Mouse (Mus musculus): Measurements from ENCODE around the gene Tssk4. TPM values are rescaled to one million over a fixed set of nuclear protein-coding genes. Genes with fewer than 3 reads are reported as not detected.

Tssk4 gene
- total RNA-seq, 2 experiments from 2014 or later, result 2.5 TPM; not detected in 1

GRCm38 (mm10) chr14:55641291-55641690, 8.7 kb upstream of the Tssk4 start:
- no peak for ATAC-seq (replicated peaks; ENCODE audit: low FRiP score, poor library complexity, severe bottlenecking)

GRCm38 (mm10) chr14:55642679-55643059, 7.3 kb upstream of the Tssk4 start:
- no peak for ATAC-seq (replicated peaks; ENCODE audit: low FRiP score, poor library complexity, severe bottlenecking)

DNA sequence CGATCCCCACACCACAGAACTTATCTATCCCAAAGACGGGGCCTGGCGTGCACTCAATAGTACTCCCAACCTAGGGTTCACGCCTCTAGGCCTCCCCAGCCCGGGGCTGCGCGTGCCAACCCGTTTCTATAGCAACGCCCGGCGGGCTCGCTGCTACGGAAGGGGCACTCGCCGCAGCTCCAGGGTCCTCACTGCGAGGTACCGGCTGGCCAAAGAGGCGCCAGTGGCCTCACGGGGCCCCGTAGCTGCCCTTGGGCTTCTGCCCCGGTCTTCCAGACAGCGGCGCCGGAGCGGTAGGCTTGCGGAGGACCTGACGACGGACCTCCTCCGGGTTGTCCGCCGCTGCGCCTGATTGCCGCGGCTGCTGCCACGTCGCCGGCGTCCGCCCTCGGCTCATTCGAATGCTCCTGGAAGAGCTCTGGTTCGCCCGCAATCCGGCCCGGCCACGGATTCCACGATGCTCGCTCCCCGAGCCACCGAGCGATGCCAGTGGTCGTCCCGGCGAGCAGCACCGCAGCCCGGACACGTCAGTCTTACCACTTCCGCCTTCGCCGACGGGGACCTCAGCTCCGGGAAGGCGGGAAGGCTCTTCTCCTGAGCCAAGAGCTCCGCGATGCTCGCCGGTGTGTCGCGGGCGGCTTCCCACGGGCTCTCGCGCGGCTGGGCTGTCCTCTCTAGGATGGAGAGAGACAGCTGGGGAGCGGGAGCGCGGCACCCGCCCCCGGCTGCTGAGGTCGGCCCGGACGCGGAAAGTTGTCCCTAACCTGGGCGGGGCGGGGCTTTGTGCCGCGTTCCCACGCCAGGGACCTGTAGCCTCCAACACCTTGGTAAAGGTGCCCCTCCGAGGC, 6.7 kb upstream of the Tssk4 start, which contains the start of gene Tm9sf1:
Tm9sf1 (minus strand) TSS at position 747 of the 848 bp plus-strand sequence.
- ATAC-seq (replicated peaks; ENCODE audit: low FRiP score, poor library complexity, severe bottlenecking), result peak; percentile 84

GRCm38 (mm10) chr14:55644261-55644888, 5.6 kb upstream of the Tssk4 start:
- no peak for ATAC-seq (replicated peaks; ENCODE audit: low FRiP score, poor library complexity, severe bottlenecking)

DNA sequence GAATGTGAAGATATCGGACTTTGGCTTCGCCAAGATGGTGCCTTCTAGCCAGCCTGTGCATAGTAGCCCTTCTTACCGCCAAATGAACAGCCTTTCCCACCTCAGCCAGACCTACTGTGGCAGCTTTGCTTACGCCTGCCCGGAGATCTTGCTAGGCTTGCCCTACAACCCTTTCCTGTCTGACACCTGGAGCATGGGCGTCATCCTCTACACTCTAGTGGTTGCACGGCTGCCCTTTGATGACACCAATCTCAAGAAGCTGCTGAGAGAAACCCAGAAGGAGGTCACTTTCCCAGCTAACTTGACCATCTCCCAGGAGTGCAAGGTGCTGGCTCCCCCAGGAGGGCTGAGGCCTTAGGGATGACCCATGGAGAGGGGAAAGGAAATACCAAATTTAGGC, 1.5 kb downstream of the Tssk4 start:
- ATAC-seq (replicated peaks; ENCODE audit: low FRiP score, poor library complexity, severe bottlenecking), result no peak

DNA sequence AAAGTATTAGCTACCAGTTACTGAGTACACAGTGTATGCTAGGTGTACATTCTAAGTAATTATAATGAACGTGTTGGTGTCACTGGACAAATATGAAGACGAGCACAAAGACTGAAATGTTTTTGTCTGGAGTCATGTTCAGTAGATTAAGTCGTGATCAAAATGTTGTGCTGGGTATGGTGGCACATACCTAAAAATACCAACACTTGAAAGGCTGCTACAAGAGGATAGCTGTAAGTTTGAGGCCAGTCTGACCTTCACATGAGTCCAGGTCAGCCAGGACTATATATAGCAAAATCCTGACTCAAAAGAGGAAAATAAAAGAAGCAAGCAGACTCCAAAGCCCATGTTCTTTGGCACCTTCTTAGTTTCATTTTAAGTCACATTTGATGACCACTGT, 7.0 kb downstream of the Tssk4 start:
- ATAC-seq (replicated peaks; ENCODE audit: low FRiP score, poor library complexity, severe bottlenecking), result no peak

DNA sequence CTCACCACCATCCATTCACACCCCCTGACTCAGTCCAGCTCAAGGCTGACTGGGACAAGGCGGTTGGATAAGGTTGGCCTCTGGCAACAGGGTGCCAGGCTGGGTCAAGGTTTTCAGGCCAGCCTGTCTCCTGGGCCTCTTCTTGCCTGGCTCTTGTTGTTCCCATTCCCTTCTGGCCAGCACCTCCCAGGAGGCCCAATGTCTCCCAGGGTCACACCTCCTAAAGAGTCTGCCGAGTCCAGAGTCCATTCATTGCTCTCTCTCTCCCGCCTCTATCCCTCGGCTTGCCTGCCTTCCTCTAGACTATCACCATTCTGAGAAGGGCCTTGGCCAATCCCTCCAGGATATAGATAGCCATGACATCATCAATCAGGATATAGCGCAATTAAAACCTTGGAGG, 8.0 kb downstream of the Tssk4 start:
- ATAC-seq (replicated peaks; ENCODE audit: low FRiP score, poor library complexity, severe bottlenecking), result no peak

- peak; percentile 98 for ATAC-seq (replicated peaks; ENCODE audit: low FRiP score, poor library complexity, severe bottlenecking)
Observed at GRCm38 (mm10) chr14:55659960-55660573, 10.1 kb downstream of the Tssk4 start, which contains the start of gene Mdp1. Mdp1 (minus strand) TSS chr14:55660508.

DNA sequence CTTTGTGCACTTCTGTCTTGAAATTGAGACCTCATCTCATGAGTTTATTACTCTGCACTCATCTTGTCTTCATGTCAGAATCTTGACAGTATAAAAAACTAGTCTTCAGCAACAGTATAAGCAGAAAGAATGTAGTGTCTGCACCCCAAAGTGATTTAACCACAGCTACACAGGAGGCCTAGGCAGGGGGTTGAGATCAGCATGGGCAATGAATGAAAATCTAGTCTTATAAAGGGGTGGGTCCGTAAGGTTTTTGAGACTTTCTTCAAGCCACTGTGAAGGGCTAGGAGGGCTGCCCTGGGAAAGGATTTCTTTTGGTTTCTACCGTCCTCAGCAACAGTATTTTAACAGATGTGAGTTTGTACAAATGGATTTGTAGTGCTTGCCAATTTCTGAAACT, 10.7 kb downstream of the Tssk4 start:
- 0 out of 2 replicates have a peak, but pooled peaks have one; percentile 12 for ATAC-seq (replicated peaks; ENCODE audit: low FRiP score, poor library complexity, severe bottlenecking)

GRCm38 (mm10) chr14:55671486-55671832, 21.5 kb downstream of the Tssk4 start:
- ATAC-seq (replicated peaks; ENCODE audit: low FRiP score, poor library complexity, severe bottlenecking), result peak; percentile 21

DNA sequence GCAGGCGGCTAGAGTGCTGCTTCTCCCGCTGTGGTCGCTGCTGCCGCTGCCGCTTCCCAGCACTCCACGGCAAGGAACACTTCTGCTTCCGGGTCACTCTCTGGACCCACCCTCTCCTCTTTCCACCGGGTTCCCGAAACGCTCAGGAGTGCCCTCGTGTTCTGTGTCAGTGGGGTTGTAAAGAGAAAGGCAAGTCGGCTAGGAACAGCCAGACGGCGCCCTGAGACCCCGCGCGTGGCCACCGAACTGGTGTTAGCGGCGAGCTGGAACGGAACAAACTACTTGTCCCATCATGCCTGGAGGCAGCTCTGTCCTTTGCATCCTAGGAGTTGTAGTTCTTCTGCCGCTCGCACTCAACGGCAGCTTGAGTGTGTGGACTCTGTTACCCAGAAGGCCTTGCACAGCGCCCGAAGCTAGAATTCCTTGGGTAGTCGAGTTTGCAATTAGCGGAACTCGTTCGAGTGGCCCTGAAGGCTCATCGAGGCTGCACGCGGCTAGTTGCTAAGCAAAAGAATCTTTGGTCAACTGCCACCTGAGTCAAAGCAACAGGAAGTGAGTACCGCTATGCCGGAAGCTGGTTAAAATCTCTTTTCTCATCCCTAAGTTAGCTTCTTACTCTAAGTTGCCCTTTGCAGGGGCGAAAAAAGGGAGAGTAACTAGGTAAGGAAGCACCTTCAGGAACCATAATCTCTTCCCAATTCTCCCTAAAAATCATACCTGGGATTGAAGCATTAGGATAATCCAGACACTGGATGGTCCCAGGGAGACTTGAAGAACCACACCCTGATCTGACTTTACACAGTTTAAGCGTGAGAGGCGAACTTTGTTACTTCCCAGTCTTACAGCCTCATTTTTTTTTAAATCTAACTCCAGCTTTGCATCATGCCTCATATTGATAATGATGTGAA, 22.1 kb downstream of the Tssk4 start, which contains the start of the genes Gmpr2 and Nedd8:
Gmpr2 (plus strand) TSS at position 109 of the 908 bp plus-strand sequence.
Nedd8 (minus strand) TSS at position 292 of the 908 bp plus-strand sequence.
- ATAC-seq (replicated peaks; ENCODE audit: low FRiP score, poor library complexity, severe bottlenecking), result peak; percentile 97

DNA sequence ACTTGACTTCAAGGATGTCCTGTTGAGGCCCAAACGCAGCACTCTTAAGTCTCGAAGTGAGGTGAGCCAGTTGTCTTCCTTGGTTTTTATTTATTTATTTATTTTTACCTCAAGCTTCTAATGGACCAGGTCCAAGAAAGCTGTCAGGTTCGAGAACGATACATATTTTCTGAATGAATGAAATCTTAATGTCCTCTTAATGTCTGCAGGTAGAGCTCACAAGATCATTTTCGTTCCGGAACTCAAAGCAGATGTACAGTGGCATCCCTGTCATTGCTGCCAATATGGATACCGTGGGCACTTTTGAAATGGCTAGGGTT, 22.7 kb downstream of the Tssk4 start:
- no peak for ATAC-seq (replicated peaks; ENCODE audit: low FRiP score, poor library complexity, severe bottlenecking)

DNA sequence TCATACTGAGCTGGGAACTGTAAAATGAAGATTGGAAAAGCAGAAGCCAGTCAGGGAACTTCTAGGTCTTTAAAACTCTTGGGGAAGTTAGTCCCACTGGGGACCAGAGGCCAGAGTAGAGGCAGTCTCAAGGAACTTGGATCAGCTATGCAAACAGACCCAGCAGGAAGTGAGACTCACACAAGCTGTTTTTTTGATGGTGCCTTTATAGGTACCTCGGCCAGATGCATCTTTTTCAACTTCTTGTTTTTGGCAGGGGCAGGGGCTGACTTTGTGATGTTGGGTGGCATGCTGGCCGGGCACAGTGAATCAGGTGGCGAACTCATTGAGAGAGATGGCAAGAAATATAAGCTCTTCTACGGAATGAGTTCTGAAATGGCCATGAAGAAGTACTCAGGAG, 27.6 kb downstream of the Tssk4 start:
- ATAC-seq (replicated peaks; ENCODE audit: low FRiP score, poor library complexity, severe bottlenecking), result no peak

GRCm38 (mm10) chr14:55681160-55682117, 31.5 kb downstream of the Tssk4 start, which contains the start of gene Tinf2:
Tinf2 (minus strand) TSS chr14:55681820.
- ATAC-seq (replicated peaks; ENCODE audit: low FRiP score, poor library complexity, severe bottlenecking), result peak; percentile 94

DNA sequence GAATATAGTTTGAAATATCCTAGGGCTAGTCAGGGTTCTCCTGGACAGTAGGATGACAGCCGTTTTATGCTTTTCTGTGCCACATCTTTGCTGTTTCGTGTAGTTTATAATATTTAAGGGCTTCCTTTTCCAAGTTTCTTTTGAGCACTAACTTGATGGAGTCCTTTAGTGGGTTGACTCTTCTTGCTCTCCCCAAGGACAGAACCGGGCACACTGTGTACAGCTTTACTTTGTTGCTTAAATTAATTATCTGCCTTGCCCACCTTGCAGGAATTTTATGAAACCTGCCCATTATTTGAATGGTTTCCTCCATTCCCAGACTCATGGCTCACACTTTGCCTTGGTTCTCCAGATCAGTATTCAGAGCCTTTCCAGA, 32.1 kb downstream of the Tssk4 start:
- peak; percentile 32 for ATAC-seq (replicated peaks; ENCODE audit: low FRiP score, poor library complexity, severe bottlenecking)

GRCm38 (mm10) chr14:55689433-55689832, 39.4 kb downstream of the Tssk4 start:
- no peak for ATAC-seq (replicated peaks; ENCODE audit: low FRiP score, poor library complexity, severe bottlenecking)

DNA sequence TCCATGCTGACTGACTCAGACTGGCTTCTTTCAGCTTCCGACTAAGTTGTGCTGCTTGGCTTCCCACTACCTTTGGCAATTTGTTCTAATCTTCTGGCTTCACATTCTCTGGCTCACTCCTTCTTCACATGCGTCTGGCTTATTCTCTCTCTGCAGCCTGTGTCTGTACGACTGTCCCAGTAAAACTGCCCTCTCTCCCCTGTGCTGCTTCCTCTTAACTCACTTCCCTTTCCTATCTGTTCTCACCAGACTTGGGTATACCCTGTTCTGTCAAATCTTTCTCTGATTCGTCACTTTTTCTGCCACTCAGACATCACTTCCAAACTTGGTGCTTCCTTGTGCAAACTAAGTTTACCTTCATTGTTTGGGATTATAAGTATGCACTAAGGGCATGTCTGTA, 47.2 kb downstream of the Tssk4 start:
- ATAC-seq (replicated peaks; ENCODE audit: low FRiP score, poor library complexity, severe bottlenecking), result no peak

- ATAC-seq (replicated peaks; ENCODE audit: low FRiP score, poor library complexity, severe bottlenecking), result no peak
Observed at GRCm38 (mm10) chr14:55701131-55701530, 51.1 kb downstream of the Tssk4 start.
